Mouse (Mus musculus) liver, embryonic 13.5 days (tissue): ENCODE data around the gene Lnp1. TPM values are rescaled to one million over a fixed set of nuclear protein-coding genes. Genes with fewer than 3 reads are reported as not detected.

Experiments used
- ATAC-seq: fragments of 200-750 bp; cut with Nextera tagmentation; 2 replicates; pipeline ENCODE4 v1.8.0; 2017; ENCODE audit warnings: low read depth, mild to moderate bottlenecking, moderate number of reproducible peaks, moderate library complexity
- DNase-seq: peaks from one replicate; pipeline ENCODE4 v3.0.0; 2022
- H3K27ac ChIP-seq: fragments of 300-500 bp; sonication (generic); 2 replicates; pipeline ENCODE4 v1.5.1; 2015; ENCODE audit warnings: moderate library complexity, mild to moderate bottlenecking, inconsistent platforms
- H3K27me3 ChIP-seq: fragments of 300-500 bp; sonication (generic); 2 replicates; pipeline ENCODE4 v1.6.1; 2015; ENCODE audit warnings: mild to moderate bottlenecking, inconsistent platforms
- H3K36me3 ChIP-seq: fragments of 300-500 bp; sonication (generic); 2 replicates; pipeline ENCODE4 v1.6.1; 2015; ENCODE audit warnings: mild to moderate bottlenecking, inconsistent platforms
- H3K4me1 ChIP-seq: fragments of 300-500 bp; sonication (generic); replicated peaks from 2 replicates; pipeline ENCODE4 v1.6.1; 2015; ENCODE audit warnings: inconsistent platforms
- H3K4me2 ChIP-seq: fragments of 300-500 bp; sonication (generic); 2 replicates; pipeline ENCODE4 v1.6.1; 2015; ENCODE audit warnings: inconsistent platforms, mild to moderate bottlenecking, moderate library complexity
- H3K4me3 ChIP-seq: fragments of 300-500 bp; sonication (generic); replicated peaks from 2 replicates; pipeline ENCODE4 v1.5.1; 2015; ENCODE audit warnings: mild to moderate bottlenecking, inconsistent platforms
- H3K9ac ChIP-seq: fragments of 300-500 bp; sonication (generic); 2 replicates; pipeline ENCODE4 v1.6.1; 2015; ENCODE audit warnings: mild to moderate bottlenecking, inconsistent platforms
- H3K9me3 ChIP-seq: fragments of 300-500 bp; sonication (generic); replicated peaks from 2 replicates; pipeline ENCODE4 v1.6.1; 2016; ENCODE audit warnings: inconsistent platforms
- WGBS: fragments of 180-500 bp; shearing (Covaris S2); methylation state at CpG from one replicate; pipeline ENCODE4 v1.1.7; 2015; ENCODE audit not compliant: insufficient replicate concordance; 5-methylcytosine and 5-hydroxymethylcytosine counted together
- polyA plus RNA-seq: library from polyadenylated mRNA; unstranded; fragments of >200 nt; fragmentation: Nextera tagmentation; extraction: Ambion mirVana; gene quantifications from 2 replicates; pipeline ENCODE4 v1.2.1, GENCODE M21; 2015

Lnp1 gene
- polyA plus RNA-seq, 1 experiment from 2014 or later: not detected

DNA sequence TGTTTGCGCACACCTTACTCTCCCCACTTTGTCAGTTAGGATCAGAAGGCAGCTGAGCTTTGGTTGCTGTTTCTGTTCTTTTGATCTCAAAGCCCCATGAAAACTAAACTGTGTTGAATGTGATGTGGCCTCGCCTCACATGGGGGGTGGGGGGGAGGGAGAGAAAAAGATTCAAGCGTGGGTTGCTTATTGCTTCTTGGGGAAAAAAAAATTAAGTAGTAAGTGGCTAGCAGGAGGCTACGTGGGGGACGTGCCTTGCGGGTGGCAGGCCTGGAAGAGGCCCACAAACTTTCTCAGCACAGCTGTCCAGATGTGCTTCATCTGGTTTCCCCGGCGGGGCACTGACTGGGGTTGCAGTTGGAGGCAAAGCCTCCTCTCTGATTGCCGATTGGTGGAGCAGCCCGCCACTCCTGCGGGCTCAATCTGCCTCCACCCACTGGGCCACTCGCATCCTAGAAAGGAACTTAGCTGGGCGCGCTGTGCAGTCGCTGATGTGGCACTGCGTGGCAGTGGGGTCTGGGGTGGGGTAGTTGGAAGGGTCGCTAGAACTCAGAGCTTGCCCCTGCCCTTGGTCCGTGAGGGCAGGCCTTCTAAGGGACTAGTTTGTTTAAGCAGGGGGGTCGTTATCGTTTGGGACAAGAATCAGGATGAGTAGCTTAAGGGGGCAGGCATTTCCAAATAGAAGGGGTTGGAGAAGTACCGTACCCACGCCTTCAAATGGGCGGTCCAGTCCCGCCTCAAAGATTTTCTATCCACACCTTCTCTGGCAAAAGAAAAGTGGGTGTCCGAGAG lies 41.8 kb downstream of the Lnp1 start, which contains the start of gene Tmem45a:
Tmem45a (minus strand) TSS at position 343 of the 792 bp plus-strand sequence.
- Histone ChIP-seq H3K4me2 (peak within 1 kb of the TSS; percentile 66), H3K9ac (no peak within 1 kb of the TSS), H3K36me3 (no peaks in the 10 kb centered on the region), H3K9me3 (no peaks in the 10 kb centered on the region), H3K27me3 (no peaks in the 10 kb centered on the region), H3K27ac (no peak within 1 kb of the TSS), H3K4me3 (peak within 1 kb of the TSS; percentile 46), H3K4me1 (peaks cover 8% of the 10 kb centered on the region)
- ATAC-seq (peak; percentile 91), DNase-seq (peak; percentile 57)
- 5% methylated on average over 25 of the region's 25 CpGs for WGBS

GRCm38 (mm10) chr16:56884811-56885210 lies 43.0 kb downstream of the Lnp1 start:
- H3K9ac ChIP-seq: no peak overlapping the region
- H3K27ac ChIP-seq: no peak overlapping the region
- no peaks in the 10 kb centered on the region for H3K9me3 ChIP-seq
- DNase-seq (no peak), ATAC-seq (no peak)
- WGBS: 86% methylated on average over 6 of the region's 6 CpGs
- H3K27me3 ChIP-seq: no peaks in the 10 kb centered on the region
- no peaks in the 10 kb centered on the region for H3K36me3 ChIP-seq
- H3K4me1 ChIP-seq: peaks cover 8% of the 10 kb centered on the region
- no peak overlapping the region for H3K4me3 ChIP-seq
- no peak overlapping the region for H3K4me2 ChIP-seq

GRCm38 (mm10) chr16:56873410-56873809 lies 54.5 kb downstream of the Lnp1 start:
- ATAC-seq (no peak), DNase-seq (no peak)
- H3K27me3 ChIP-seq: no peaks in the 10 kb centered on the region
- H3K4me1 ChIP-seq: no peaks in the 10 kb centered on the region
- WGBS: 34% methylated on average over 2 of the region's 2 CpGs
- no peak overlapping the region for H3K4me3 ChIP-seq
- no peaks in the 10 kb centered on the region for H3K36me3 ChIP-seq
- no peaks in the 10 kb centered on the region for H3K9me3 ChIP-seq
- H3K4me2 ChIP-seq: no peak overlapping the region
- H3K27ac ChIP-seq: no peak overlapping the region
- no peak overlapping the region for H3K9ac ChIP-seq

GRCm38 (mm10) chr16:56870458-56870857 lies 57.4 kb downstream of the Lnp1 start:
- no peak for ATAC-seq
- no peak for DNase-seq
- H3K9ac ChIP-seq: no peak overlapping the region
- no peaks in the 10 kb centered on the region for H3K27me3 ChIP-seq
- no peaks in the 10 kb centered on the region for H3K36me3 ChIP-seq
- 59% methylated on average over 3 of the region's 3 CpGs for WGBS
- no peaks in the 10 kb centered on the region for H3K9me3 ChIP-seq
- H3K4me1 ChIP-seq: no peaks in the 10 kb centered on the region
- H3K4me3 ChIP-seq: no peak overlapping the region
- no peak overlapping the region for H3K4me2 ChIP-seq
- no peak overlapping the region for H3K27ac ChIP-seq

- Histone ChIP-seq H3K4me1 (no peaks in the 10 kb centered on the region), H3K27me3 (no peaks in the 10 kb centered on the region), H3K9me3 (no peaks in the 10 kb centered on the region), H3K4me2 (no peak overlapping the region), H3K36me3 (no peaks in the 10 kb centered on the region), H3K4me3 (no peak overlapping the region), H3K9ac (no peak overlapping the region), H3K27ac (no peak overlapping the region)
- ATAC-seq: no peak
- 54% methylated on average over 5 of the region's 5 CpGs for WGBS
- DNase-seq: no peak
Measured at GRCm38 (mm10) chr16:56868361-56868760, 59.5 kb downstream of the Lnp1 start.

GRCm38 (mm10) chr16:56867591-56867990 lies 60.3 kb downstream of the Lnp1 start:
- ATAC-seq (no peak), DNase-seq (no peak)
- Histone ChIP-seq H3K27me3 (no peaks in the 10 kb centered on the region), H3K4me1 (no peaks in the 10 kb centered on the region), H3K4me2 (no peak overlapping the region), H3K9ac (no peak overlapping the region), H3K4me3 (no peak overlapping the region), H3K9me3 (no peaks in the 10 kb centered on the region), H3K27ac (no peak overlapping the region), H3K36me3 (no peaks in the 10 kb centered on the region)
- WGBS: 54% methylated on average over 4 of the region's 4 CpGs

Other genes starting within 250 kb of the Lnp1 start
- 79.0 and 98.9 TPM in 2 replicates for gene Tfg, start 210.6 kb downstream of the Lnp1 start, polyA plus RNA-seq
- gene Adgrg7, start 132.2 kb downstream of the Lnp1 start, polyA plus RNA-seq: 0.08 TPM in 1 of 2 replicates, not detected in the other
- 0.79 and 1.7 TPM in 2 replicates for gene Tmem45a, start 41.9 kb downstream of the Lnp1 start, polyA plus RNA-seq
- gene Tmem45a2, start 143.3 kb upstream of the Lnp1 start, polyA plus RNA-seq: 0.20 TPM in 1 of 2 replicates, not detected in the other
- gene Tomm70a, start 193.6 kb upstream of the Lnp1 start, polyA plus RNA-seq: 30.7 and 34.3 TPM in 2 replicates
- 39.5 and 42.0 TPM in 2 replicates for gene Nit2, start 239.3 kb upstream of the Lnp1 start, polyA plus RNA-seq